Mouse (Mus musculus): ENCODE data around the gene Kcnip1. TPM values are rescaled to one million over a fixed set of nuclear protein-coding genes. Genes with fewer than 3 reads are reported as not detected.

Kcnip1 gene
- polyA plus RNA-seq, 1 experiment from 2014 or later, result 0.74 TPM

DNA sequence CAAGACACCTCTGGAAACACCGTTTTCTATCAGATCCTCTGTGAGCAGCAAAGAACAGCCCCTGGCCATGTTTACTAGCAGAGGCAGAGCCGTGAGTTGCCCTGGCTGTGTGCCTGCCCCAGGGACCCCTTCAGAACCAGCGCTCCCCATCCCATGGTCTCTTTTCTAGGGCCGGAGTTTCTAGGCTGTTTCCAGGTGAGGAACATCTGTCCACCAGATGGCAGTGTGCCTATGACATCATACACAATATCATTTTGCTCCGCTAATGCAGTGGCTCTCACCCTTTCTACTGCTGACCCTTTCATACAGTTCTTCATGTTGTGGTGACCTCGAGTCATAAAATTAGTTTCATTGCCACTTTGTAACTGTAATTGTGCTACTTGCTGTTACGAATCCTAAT is 64.3 kb downstream of the Kcnip1 start:
- peaks cover 31% of the 10 kb centered on the region for H3K4me1 ChIP-seq
- H3K27me3 ChIP-seq (ENCODE audit: low read depth, poor library complexity, severe bottlenecking), result peaks cover 17% of the 10 kb centered on the region; the same call in 1 of the 2 replicates
- DNase-seq (ENCODE audit: low spot score), result peak; percentile 76
- H3K4me3 ChIP-seq, result no peak overlapping the region
- no peak overlapping the region for H3K27ac ChIP-seq
- no peaks in the 10 kb centered on the region for H3K36me3 ChIP-seq
- H3K9me3 ChIP-seq (replicated peaks), result no peaks in the 10 kb centered on the region
- 26% methylated on average over 7 of the region's 7 CpGs for WGBS

DNA sequence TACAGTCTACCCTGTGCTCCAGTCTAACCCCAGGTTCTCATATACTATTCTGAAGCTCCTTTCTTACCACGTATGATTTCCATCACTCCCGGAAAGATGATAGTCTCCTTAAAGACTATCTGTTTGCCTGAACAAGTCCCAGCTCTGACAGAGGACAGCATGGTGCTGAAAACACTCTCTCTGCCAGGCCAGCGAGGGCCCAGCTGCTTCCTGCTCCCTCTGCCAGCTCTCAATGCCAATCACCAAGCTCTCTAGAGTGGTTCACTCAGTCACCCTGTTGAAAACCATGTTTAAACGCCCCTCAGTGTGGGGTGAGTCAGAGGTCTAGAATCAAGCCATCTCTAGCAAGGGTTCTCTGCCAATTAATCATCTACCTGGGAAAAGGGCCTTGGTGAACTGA is 65.1 kb downstream of the Kcnip1 start:
- no peak for DNase-seq (ENCODE audit: low spot score)
- no peaks in the 10 kb centered on the region for H3K36me3 ChIP-seq
- WGBS, result 75% methylated on average over 4 of the region's 4 CpGs
- no peaks in the 10 kb centered on the region for H3K9me3 ChIP-seq (replicated peaks)
- H3K27me3 ChIP-seq (ENCODE audit: low read depth, poor library complexity, severe bottlenecking), result peaks cover 17% of the 10 kb centered on the region; the same call in 1 of the 2 replicates
- H3K4me1 ChIP-seq, result peaks cover 35% of the 10 kb centered on the region
- H3K27ac ChIP-seq, result no peak overlapping the region
- no peak overlapping the region for H3K4me3 ChIP-seq

- peaks cover 17% of the 10 kb centered on the region; the same call in 1 of the 2 replicates for H3K27me3 ChIP-seq (ENCODE audit: low read depth, poor library complexity, severe bottlenecking)
- no peaks in the 10 kb centered on the region for H3K9me3 ChIP-seq (replicated peaks)
- peaks cover 35% of the 10 kb centered on the region for H3K4me1 ChIP-seq
- no peak for DNase-seq (ENCODE audit: low spot score)
- no peaks in the 10 kb centered on the region for H3K36me3 ChIP-seq
- 79% methylated on average over 6 of the region's 6 CpGs for WGBS
- H3K27ac ChIP-seq, result no peak overlapping the region
- H3K4me3 ChIP-seq, result no peak overlapping the region
These were observed 65.6 kb downstream of the Kcnip1 start for GRCm38 (mm10) chr11:33927321-33927720.

- H3K9me3 ChIP-seq (replicated peaks), result no peaks in the 10 kb centered on the region
- H3K36me3 ChIP-seq, result no peaks in the 10 kb centered on the region
- H3K27ac ChIP-seq, result no peak overlapping the region
- H3K4me1 ChIP-seq, result peaks cover 29% of the 10 kb centered on the region
- DNase-seq (ENCODE audit: low spot score), result no peak
- H3K27me3 ChIP-seq (ENCODE audit: low read depth, poor library complexity, severe bottlenecking), result peaks cover 17% of the 10 kb centered on the region; the same call in 1 of the 2 replicates
- WGBS, result 69% methylated on average over 2 of the region's 2 CpGs
- no peak overlapping the region for H3K4me3 ChIP-seq
These were observed 66.4 kb downstream of the Kcnip1 start for GRCm38 (mm10) chr11:33926551-33926950.

DNA sequence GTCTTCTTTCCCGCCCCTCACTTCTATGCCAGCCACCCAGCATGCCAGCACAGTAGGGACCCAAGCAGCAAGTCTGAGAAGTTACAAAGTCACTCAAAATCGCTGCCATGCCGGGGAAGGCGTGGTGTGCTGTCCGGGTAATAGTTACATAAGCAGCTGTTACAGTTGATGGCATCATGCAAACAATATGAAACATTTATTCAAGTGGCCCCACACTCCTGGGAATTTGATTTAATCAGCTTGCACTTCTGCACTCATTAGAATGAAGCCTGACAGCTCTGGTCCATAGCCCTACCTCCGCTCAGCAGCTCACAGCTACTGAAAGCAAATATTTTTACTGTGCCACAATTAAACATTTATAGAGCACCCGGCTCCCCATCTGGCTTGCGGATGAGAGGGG is 67.2 kb downstream of the Kcnip1 start:
- Histone ChIP-seq H3K27ac (no peak overlapping the region), H3K4me1 (peaks cover 27% of the 10 kb centered on the region), H3K9me3 (replicated peaks) (no peaks in the 10 kb centered on the region), H3K4me3 (no peak overlapping the region), H3K36me3 (no peaks in the 10 kb centered on the region), H3K27me3 (ENCODE audit: low read depth, poor library complexity, severe bottlenecking) (peaks cover 17% of the 10 kb centered on the region; the same call in 1 of the 2 replicates)
- WGBS, result 86% methylated on average over 8 of the region's 8 CpGs
- no peak for DNase-seq (ENCODE audit: low spot score)

GRCm38 (mm10) chr11:33923031-33923430 is 69.9 kb downstream of the Kcnip1 start:
- no peak overlapping the region for H3K4me3 ChIP-seq
- peaks cover 14% of the 10 kb centered on the region; the same call in 1 of the 2 replicates for H3K27me3 ChIP-seq (ENCODE audit: low read depth, poor library complexity, severe bottlenecking)
- H3K27ac ChIP-seq, result no peak overlapping the region
- DNase-seq (ENCODE audit: low spot score), result no peak
- WGBS, result 24% methylated on average over 3 of the region's 3 CpGs
- H3K4me1 ChIP-seq, result peaks cover 11% of the 10 kb centered on the region
- H3K9me3 ChIP-seq (replicated peaks), result no peaks in the 10 kb centered on the region
- no peaks in the 10 kb centered on the region for H3K36me3 ChIP-seq

GRCm38 (mm10) chr11:33921451-33921850 is 71.5 kb downstream of the Kcnip1 start:
- WGBS, result 81% methylated on average over 13 of the region's 13 CpGs
- H3K9me3 ChIP-seq (replicated peaks), result no peaks in the 10 kb centered on the region
- peaks cover 15% of the 10 kb centered on the region for H3K4me1 ChIP-seq
- no peak overlapping the region for H3K4me3 ChIP-seq
- DNase-seq (ENCODE audit: low spot score), result no peak
- H3K36me3 ChIP-seq, result no peaks in the 10 kb centered on the region
- H3K27me3 ChIP-seq (ENCODE audit: low read depth, poor library complexity, severe bottlenecking), result 0 out of 2 replicates have a peak, but pooled peaks cover 7% of the 10 kb centered on the region
- no peak overlapping the region for H3K27ac ChIP-seq

DNA sequence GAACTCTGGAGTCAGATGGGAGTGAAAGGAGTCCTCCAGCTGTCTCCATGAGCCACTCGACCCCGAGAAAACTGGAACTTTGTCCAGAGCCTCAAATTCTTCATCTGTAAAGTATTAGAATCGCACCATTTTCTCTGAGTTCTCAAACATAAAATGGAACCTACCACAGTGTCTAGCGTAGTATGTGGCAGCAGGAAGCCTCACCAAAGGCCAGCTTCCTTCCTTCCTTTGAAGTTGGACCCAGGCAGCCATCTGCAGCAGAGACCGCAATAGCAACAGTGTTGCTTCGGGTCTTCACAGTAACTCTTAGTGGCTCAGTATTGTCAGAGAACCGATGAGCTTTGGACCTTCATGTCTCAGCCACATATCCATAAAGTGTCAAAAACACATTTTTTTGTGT is 73.1 kb downstream of the Kcnip1 start:
- H3K36me3 ChIP-seq, result no peaks in the 10 kb centered on the region
- H3K27ac ChIP-seq, result no peak overlapping the region
- H3K9me3 ChIP-seq (replicated peaks), result no peaks in the 10 kb centered on the region
- WGBS, result 85% methylated on average over 7 of the region's 7 CpGs
- 0 out of 2 replicates have a peak, but pooled peaks cover 7% of the 10 kb centered on the region for H3K27me3 ChIP-seq (ENCODE audit: low read depth, poor library complexity, severe bottlenecking)
- no peak for DNase-seq (ENCODE audit: low spot score)
- peaks cover 17% of the 10 kb centered on the region for H3K4me1 ChIP-seq
- no peak overlapping the region for H3K4me3 ChIP-seq

DNA sequence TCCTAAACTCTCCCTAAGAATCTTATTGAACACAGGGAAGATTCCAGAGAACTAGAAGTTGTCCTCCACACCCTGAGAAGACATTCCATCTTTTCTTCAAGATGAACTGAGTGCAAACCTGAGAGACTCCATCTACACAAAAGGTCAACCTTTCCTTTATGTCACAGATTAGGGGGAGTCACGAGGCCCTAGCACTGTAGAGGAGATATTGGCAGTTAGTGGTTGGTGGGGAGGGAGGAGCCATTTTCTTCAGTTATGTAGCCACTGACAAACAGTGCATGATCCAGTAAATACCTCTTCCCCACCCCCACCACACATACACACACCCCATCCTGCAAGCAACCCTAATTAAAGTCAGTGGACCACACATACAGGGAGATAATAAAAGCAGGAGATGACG is 74.5 kb downstream of the Kcnip1 start:
- DNase-seq (ENCODE audit: low spot score), result no peak
- no peaks in the 10 kb centered on the region for H3K36me3 ChIP-seq
- 55% methylated on average over 2 of the region's 2 CpGs for WGBS
- H3K9me3 ChIP-seq (replicated peaks), result no peaks in the 10 kb centered on the region
- peaks cover 21% of the 10 kb centered on the region for H3K4me1 ChIP-seq
- no peaks in the 10 kb centered on the region for H3K27me3 ChIP-seq (ENCODE audit: low read depth, poor library complexity, severe bottlenecking)
- H3K4me3 ChIP-seq, result no peak overlapping the region
- H3K27ac ChIP-seq, result no peak overlapping the region

DNA sequence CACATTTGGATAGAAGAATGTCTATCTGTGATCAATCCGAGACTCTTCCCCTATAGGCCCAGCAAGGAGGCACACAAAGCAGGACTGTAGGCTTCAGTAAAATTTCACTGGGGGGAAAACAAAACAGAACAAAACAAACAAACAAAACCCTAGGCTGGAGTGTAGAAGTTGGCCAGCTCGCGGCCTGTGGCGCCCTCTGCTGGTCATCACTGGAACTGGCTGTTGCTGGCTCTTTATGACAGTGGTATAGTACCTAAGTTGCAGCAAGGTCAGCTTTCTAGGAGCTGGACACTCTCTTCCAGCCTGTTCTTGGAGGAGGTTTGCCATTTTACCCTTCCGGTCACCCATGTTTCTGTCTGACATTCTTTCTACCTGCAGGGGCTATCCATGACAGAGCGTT is 75.4 kb downstream of the Kcnip1 start:
- H3K4me1 ChIP-seq, result peaks cover 13% of the 10 kb centered on the region
- 28% methylated on average over 6 of the region's 6 CpGs for WGBS
- no peak overlapping the region for H3K27ac ChIP-seq
- H3K9me3 ChIP-seq (replicated peaks), result no peaks in the 10 kb centered on the region
- H3K27me3 ChIP-seq (ENCODE audit: low read depth, poor library complexity, severe bottlenecking), result no peaks in the 10 kb centered on the region
- H3K4me3 ChIP-seq, result no peak overlapping the region
- H3K36me3 ChIP-seq, result no peaks in the 10 kb centered on the region
- DNase-seq (ENCODE audit: low spot score), result peak; percentile 91

GRCm38 (mm10) chr11:33914216-33914615 is 78.7 kb downstream of the Kcnip1 start:
- H3K36me3 ChIP-seq, result no peaks in the 10 kb centered on the region
- DNase-seq (ENCODE audit: low spot score), result no peak
- peaks cover 16% of the 10 kb centered on the region for H3K4me1 ChIP-seq
- no peak overlapping the region for H3K27ac ChIP-seq
- H3K27me3 ChIP-seq (ENCODE audit: low read depth, poor library complexity, severe bottlenecking), result peaks cover 3% of the 10 kb centered on the region; the same call in 1 of the 2 replicates
- 79% methylated on average over 12 of the region's 12 CpGs for whole genome bisulfite sequencing
- no peaks in the 10 kb centered on the region for H3K9me3 ChIP-seq (replicated peaks)
- no peak overlapping the region for H3K4me3 ChIP-seq

GRCm38 (mm10) chr11:33913061-33913460 is 79.9 kb downstream of the Kcnip1 start:
- no peak overlapping the region for H3K27ac ChIP-seq
- H3K4me1 ChIP-seq, result peaks cover 16% of the 10 kb centered on the region
- H3K27me3 ChIP-seq (ENCODE audit: low read depth, poor library complexity, severe bottlenecking), result peaks cover 3% of the 10 kb centered on the region; the same call in 1 of the 2 replicates
- no peaks in the 10 kb centered on the region for H3K9me3 ChIP-seq (replicated peaks)
- WGBS, result 87% methylated on average over 7 of the region's 7 CpGs
- no peak for DNase-seq (ENCODE audit: low spot score)
- no peak overlapping the region for H3K4me3 ChIP-seq
- no peaks in the 10 kb centered on the region for H3K36me3 ChIP-seq

- peak overlapping the region; percentile 19; the same call in 1 of the 2 replicates for H3K27ac ChIP-seq
These were observed 80.8 kb downstream of the Kcnip1 start for GRCm38 (mm10) chr11:33912151-33912571.

GRCm38 (mm10) chr11:33910982-33911381 is 82.0 kb downstream of the Kcnip1 start:
- 68% methylated on average over 7 of the region's 7 CpGs for WGBS
- Histone ChIP-seq H3K4me3 (no peak overlapping the region), H3K27me3 (ENCODE audit: low read depth, poor library complexity, severe bottlenecking) (peaks cover 3% of the 10 kb centered on the region; the same call in 1 of the 2 replicates), H3K4me1 (peaks cover 10% of the 10 kb centered on the region), H3K36me3 (no peaks in the 10 kb centered on the region), H3K9me3 (replicated peaks) (no peaks in the 10 kb centered on the region), H3K27ac (no peak overlapping the region)
- no peak for DNase-seq (ENCODE audit: low spot score)

More at GRCm38 (mm10) chr11:33912151-33912571, 80.8 kb downstream of the Kcnip1 start:
- no peak overlapping the region for H3K4me3 ChIP-seq
- H3K36me3 ChIP-seq, result no peaks in the 10 kb centered on the region
- H3K27me3 ChIP-seq (ENCODE audit: low read depth, poor library complexity, severe bottlenecking), result peaks cover 3% of the 10 kb centered on the region; the same call in 1 of the 2 replicates
- H3K4me1 ChIP-seq, result peaks cover 16% of the 10 kb centered on the region
- no peak for DNase-seq (ENCODE audit: low spot score)
- WGBS, result 41% methylated on average over 2 of the region's 2 CpGs
- H3K9me3 ChIP-seq (replicated peaks), result no peaks in the 10 kb centered on the region
